Mouse (Mus musculus) liver, embryonic 11.5 days (tissue): ENCODE measurements at regions not wholly inside any gene's neighbourhood (a gene's known extent, or its start where the extent isn't known, plus 50 kb on each side); places are given as distances from the start of the nearest gene placed in this dataset. TPM values are rescaled to one million over a fixed set of nuclear protein-coding genes. Genes with fewer than 3 reads are reported as not detected.

ENCODE experiments used
- ATAC-seq: fragments of 200-750 bp; cut with Nextera tagmentation; replicated peaks from 2 replicates; pipeline ENCODE4 v1.8.0; 2017; ENCODE audit warnings: moderate number of reproducible peaks, mild to moderate bottlenecking, moderate TSS enrichment, moderate library complexity; ENCODE audit not compliant: low FRiP score
- DNase-seq: peaks from one replicate; pipeline ENCODE4 v3.0.0-alpha.2; 2017; ENCODE audit warnings: low spot score
- H3K27ac ChIP-seq: fragments of 300-500 bp; sonication (generic); 2 replicates; pipeline ENCODE4 v1.5.1; 2014; ENCODE audit warnings: mild to moderate bottlenecking, low read depth, low read length, control low read depth
- H3K27me3 ChIP-seq: fragments of 300-500 bp; sonication (generic); replicated peaks from 2 replicates; pipeline ENCODE4 v1.6.1; 2014; ENCODE audit warnings: low read length, mixed read lengths; ENCODE audit not compliant: control insufficient read depth, insufficient read depth
- H3K36me3 ChIP-seq: fragments of 300-500 bp; sonication (generic); 2 replicates; pipeline ENCODE4 v1.6.1; 2014; ENCODE audit warnings: mild to moderate bottlenecking, low read length, moderate library complexity, mixed read lengths; ENCODE audit not compliant: control insufficient read depth, insufficient read depth
- H3K4me1 ChIP-seq: fragments of 300-500 bp; sonication (generic); replicated peaks from 2 replicates; pipeline ENCODE4 v1.6.1; 2014; ENCODE audit warnings: low read length, mixed read lengths; ENCODE audit not compliant: control insufficient read depth, insufficient read depth
- H3K4me2 ChIP-seq: fragments of 300-500 bp; sonication (generic); 2 replicates; pipeline ENCODE4 v1.6.1; 2014; ENCODE audit warnings: mild to moderate bottlenecking, control low read depth, moderate library complexity
- H3K4me3 ChIP-seq: fragments of 300-500 bp; sonication (generic); 2 replicates; pipeline ENCODE4 v1.5.1; 2014; ENCODE audit warnings: low read depth, low read length, control low read depth
- H3K9ac ChIP-seq: fragments of 300-500 bp; sonication (generic); 2 replicates; pipeline ENCODE4 v1.6.1; 2014; ENCODE audit warnings: low read depth, low read length, control low read depth
- H3K9me3 ChIP-seq: fragments of 300-500 bp; sonication (generic); 2 replicates; pipeline ENCODE4 v1.6.1; 2016; ENCODE audit warnings: low read length, inconsistent platforms, mixed read lengths; ENCODE audit not compliant: control insufficient read depth
- WGBS: fragments of 180-500 bp; shearing (Covaris S2); extraction: QIAGEN DNeasy Blood & Tissue Kit; methylation state at CpG from one replicate; pipeline ENCODE4 v1.1.7; 2014; 5-methylcytosine and 5-hydroxymethylcytosine counted together
- microRNA-seq: library from miRNA; unstranded; fragments of <30 nt; microRNA quantifications from one replicate; pipeline ENCODE4, GENCODE M21; 2017; ENCODE audit warnings: borderline number of aligned reads

GRCm38 (mm10) chr13:69433461-69434323 lies 99.9 kb upstream of the Nsun2 start:
- Histone ChIP-seq H3K27ac (no peak overlapping the region), H3K9ac (no peak overlapping the region), H3K9me3 (no peaks in the 10 kb centered on the region), H3K4me1 (no peaks in the 10 kb centered on the region), H3K4me2 (no peak overlapping the region), H3K27me3 (no peaks in the 10 kb centered on the region), H3K36me3 (no peaks in the 10 kb centered on the region), H3K4me3 (no peak overlapping the region)
- ATAC-seq (no peak), DNase-seq (no peak)
- 80% methylated on average over 8 of the region's 8 CpGs for WGBS

- H3K27me3 ChIP-seq: no peaks in the 10 kb centered on the region
- H3K27ac ChIP-seq: no peak overlapping the region
- no peaks in the 10 kb centered on the region for H3K9me3 ChIP-seq
- H3K36me3 ChIP-seq: no peaks in the 10 kb centered on the region
- DNase-seq: no peak
- WGBS: 80% methylated on average over 9 of the region's 9 CpGs
- H3K4me3 ChIP-seq: no peak overlapping the region
- no peaks in the 10 kb centered on the region for H3K4me1 ChIP-seq
- H3K4me2 ChIP-seq: no peak overlapping the region
- ATAC-seq: no peak
- H3K9ac ChIP-seq: no peak overlapping the region
Measured at GRCm38 (mm10) chr13:69439486-69439885, 94.1 kb upstream of the Nsun2 start.

GRCm38 (mm10) chr13:69441798-69442197 lies 91.7 kb upstream of the Nsun2 start:
- no peaks in the 10 kb centered on the region for H3K9me3 ChIP-seq
- DNase-seq (no peak), ATAC-seq (no peak)
- 70% methylated on average over 1 of the region's 1 CpGs for WGBS
- H3K27me3 ChIP-seq: no peaks in the 10 kb centered on the region
- no peak overlapping the region for H3K9ac ChIP-seq
- H3K4me2 ChIP-seq: no peak overlapping the region
- H3K36me3 ChIP-seq: no peaks in the 10 kb centered on the region
- no peak overlapping the region for H3K4me3 ChIP-seq
- H3K4me1 ChIP-seq: no peaks in the 10 kb centered on the region
- no peak overlapping the region for H3K27ac ChIP-seq

GRCm38 (mm10) chr13:69445611-69446010 lies 87.9 kb upstream of the Nsun2 start:
- no peaks in the 10 kb centered on the region for H3K4me1 ChIP-seq
- DNase-seq: no peak
- H3K4me2 ChIP-seq: no peak overlapping the region
- no peaks in the 10 kb centered on the region for H3K27me3 ChIP-seq
- no peak overlapping the region for H3K27ac ChIP-seq
- no peak for ATAC-seq
- no peak overlapping the region for H3K9ac ChIP-seq
- H3K4me3 ChIP-seq: no peak overlapping the region
- 78% methylated on average over 4 of the region's 4 CpGs for WGBS
- H3K9me3 ChIP-seq: no peaks in the 10 kb centered on the region
- H3K36me3 ChIP-seq: no peaks in the 10 kb centered on the region

Small RNA genes in the stretch of these regions (microRNA-seq; reads per million reads assigned to microRNA genes)
- gene Gm44375: not detected
